Mouse (Mus musculus): ENCODE results near the gene Cd48. TPM values are rescaled to one million over a fixed set of nuclear protein-coding genes. Genes with fewer than 3 reads are reported as not detected.

The Cd48 gene
- total and polyA plus RNA-seq, 2 experiments from 2014 or later = 2.6 TPM; not detected in 1

DNA sequence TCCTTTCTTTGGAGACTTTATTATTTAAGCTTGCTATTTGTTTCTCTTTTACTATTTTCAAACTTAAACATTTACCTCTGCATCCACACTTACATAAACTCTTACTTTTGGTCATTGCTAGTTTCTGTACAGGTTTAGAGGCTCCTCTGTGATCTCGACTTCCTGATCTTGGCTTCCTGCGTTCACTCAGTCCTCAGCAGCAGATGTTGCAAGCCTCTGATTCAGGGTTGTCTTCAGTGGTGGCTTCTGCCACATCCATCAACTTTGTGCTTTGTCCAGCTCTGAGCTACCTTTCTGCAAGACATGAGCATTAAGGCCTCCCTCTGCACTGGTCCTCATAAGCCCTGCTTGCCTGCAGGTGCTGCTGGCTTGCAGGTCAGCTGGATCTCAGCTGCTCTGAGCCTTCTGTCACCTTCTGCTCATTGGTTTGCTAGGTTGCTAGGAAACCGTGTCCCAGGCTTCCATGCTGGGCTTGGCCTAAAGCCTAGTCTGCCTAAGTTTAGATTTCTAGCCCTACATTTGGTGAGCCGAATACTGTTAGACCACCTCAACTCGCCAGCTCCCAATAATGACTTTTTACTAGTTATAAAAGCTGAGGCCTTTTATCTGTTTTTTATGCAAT lies 8.8 kb upstream of the Cd48 start:
- Histone ChIP-seq H3K27ac (ENCODE audit: low read depth) (no peak overlapping the region), H3K36me3 (replicated peaks; ENCODE audit: control insufficient read depth, insufficient read depth, low read length) (no peaks in the 10 kb centered on the region), H3K9me3 (replicated peaks; ENCODE audit: control insufficient read depth, low read length) (no peaks in the 10 kb centered on the region), H3K4me2 (ENCODE audit: low read depth, low read length) (no peak overlapping the region), H3K27me3 (ENCODE audit: control insufficient read depth, insufficient read depth, low read length) (no peaks in the 10 kb centered on the region), H3K4me1 (ENCODE audit: control insufficient read depth, insufficient read depth) (no peaks in the 10 kb centered on the region), H3K4me3 (ENCODE audit: low read depth, low read length) (no peak overlapping the region), H3K9ac (replicated peaks; ENCODE audit: low read depth, low read length) (no peak overlapping the region)
- DNase-seq (ENCODE audit: low spot score) (no peak), ATAC-seq (ENCODE audit: insufficient read depth, low read depth) (no peak)
- WGBS = 51% methylated on average over 5 of the region's 5 CpGs
- TF ChIP-seq EP300 (IDR thresholded peaks at IDR 0.05; ENCODE audit: low read depth) (no peak), CTCF (IDR thresholded peaks at IDR 0.05; ENCODE audit: low read depth) (no peak)

DNA sequence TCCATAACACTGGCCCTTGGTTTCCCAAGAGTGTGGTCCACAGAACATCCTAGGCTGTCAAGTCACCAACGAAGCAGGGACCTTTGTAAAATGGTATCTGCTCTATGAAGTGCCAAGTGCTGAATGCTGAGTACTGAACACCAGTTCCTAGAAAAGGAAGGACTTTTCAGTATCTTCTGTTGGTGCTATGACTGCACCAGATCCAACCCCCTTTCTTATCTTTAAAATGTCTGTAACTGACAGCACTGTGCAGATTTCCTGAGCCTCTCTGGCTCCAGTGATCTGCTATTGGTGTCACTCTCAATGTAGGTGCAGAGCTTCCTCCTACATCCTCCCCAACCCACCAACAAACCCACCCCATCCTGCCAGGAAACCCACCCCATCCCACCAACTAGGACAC lies 7.3 kb upstream of the Cd48 start:
- Histone ChIP-seq H3K9me3 (replicated peaks; ENCODE audit: control insufficient read depth, low read length) (no peaks in the 10 kb centered on the region), H3K4me1 (ENCODE audit: control insufficient read depth, insufficient read depth) (no peaks in the 10 kb centered on the region), H3K36me3 (replicated peaks; ENCODE audit: control insufficient read depth, insufficient read depth, low read length) (no peaks in the 10 kb centered on the region), H3K4me2 (ENCODE audit: low read depth, low read length) (no peak overlapping the region), H3K27me3 (ENCODE audit: control insufficient read depth, insufficient read depth, low read length) (no peaks in the 10 kb centered on the region), H3K4me3 (ENCODE audit: low read depth, low read length) (no peak overlapping the region), H3K27ac (ENCODE audit: low read depth) (no peak overlapping the region), H3K9ac (replicated peaks; ENCODE audit: low read depth, low read length) (no peak overlapping the region)
- WGBS = 56% methylated on average over 1 of the region's 1 CpGs
- TF ChIP-seq EP300 (IDR thresholded peaks at IDR 0.05; ENCODE audit: low read depth) (no peak), CTCF (IDR thresholded peaks at IDR 0.05; ENCODE audit: low read depth) (no peak)
- no peak for ATAC-seq (ENCODE audit: insufficient read depth, low read depth)
- DNase-seq (ENCODE audit: low spot score) = no peak

DNA sequence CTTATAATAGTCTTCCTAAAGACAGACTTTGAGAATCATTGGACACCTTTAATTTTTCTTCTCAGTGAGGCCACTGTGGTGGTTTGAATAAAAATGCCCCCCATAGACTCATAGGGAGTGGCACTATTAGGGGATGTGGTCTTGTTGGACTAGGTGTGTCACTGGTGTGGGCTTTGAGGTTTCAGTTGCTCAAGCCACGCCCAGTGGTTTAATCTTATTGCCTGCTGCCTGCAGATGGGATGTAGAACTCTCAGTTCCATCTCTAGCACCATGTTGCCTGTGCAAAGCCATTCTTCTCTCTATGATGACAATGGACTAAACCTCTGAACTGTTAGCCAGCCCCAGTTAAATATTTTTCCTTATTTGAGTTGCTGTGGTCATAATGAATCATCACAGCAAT lies 4.1 kb upstream of the Cd48 start:
- Histone ChIP-seq H3K27ac (ENCODE audit: low read depth) (no peak overlapping the region), H3K4me2 (ENCODE audit: low read depth, low read length) (no peak overlapping the region), H3K4me3 (ENCODE audit: low read depth, low read length) (no peak overlapping the region), H3K9me3 (replicated peaks; ENCODE audit: control insufficient read depth, low read length) (no peaks in the 10 kb centered on the region), H3K27me3 (ENCODE audit: control insufficient read depth, insufficient read depth, low read length) (no peaks in the 10 kb centered on the region), H3K4me1 (ENCODE audit: control insufficient read depth, insufficient read depth) (no peaks in the 10 kb centered on the region), H3K9ac (replicated peaks; ENCODE audit: low read depth, low read length) (no peak overlapping the region), H3K36me3 (replicated peaks; ENCODE audit: control insufficient read depth, insufficient read depth, low read length) (no peaks in the 10 kb centered on the region)
- ATAC-seq (ENCODE audit: insufficient read depth, low read depth) (no peak), DNase-seq (ENCODE audit: low spot score) (no peak)
- WGBS = 26% methylated on average over 1 of the region's 1 CpGs
- TF ChIP-seq EP300 (IDR thresholded peaks at IDR 0.05; ENCODE audit: low read depth) (no peak), CTCF (IDR thresholded peaks at IDR 0.05; ENCODE audit: low read depth) (no peak)

DNA sequence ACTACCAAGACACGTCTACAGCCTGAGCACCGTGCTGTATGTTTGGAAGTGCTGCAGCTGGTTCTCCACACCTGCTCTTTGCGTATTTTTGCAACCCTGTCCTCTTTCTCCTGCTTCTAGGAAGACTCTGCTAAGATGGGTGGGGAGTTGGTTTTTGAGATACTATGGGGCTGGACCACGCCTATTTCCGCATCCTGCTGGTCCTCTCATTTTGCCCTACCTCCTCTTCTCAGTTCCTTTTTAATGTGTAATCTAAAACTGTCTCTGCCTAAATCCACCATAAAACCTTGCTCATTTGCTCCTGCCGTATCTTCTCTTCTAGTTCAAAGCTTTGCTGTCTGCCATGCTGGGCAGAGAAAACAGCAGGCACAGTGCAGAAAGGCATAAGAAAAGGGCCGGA lies 800 bp upstream of the Cd48 start:
- no peaks in the 10 kb centered on the region for H3K9me3 ChIP-seq (replicated peaks; ENCODE audit: control insufficient read depth, low read length)
- DNase-seq (ENCODE audit: low spot score) = no peak
- 72% methylated on average over 7 of the region's 7 CpGs for WGBS

DNA sequence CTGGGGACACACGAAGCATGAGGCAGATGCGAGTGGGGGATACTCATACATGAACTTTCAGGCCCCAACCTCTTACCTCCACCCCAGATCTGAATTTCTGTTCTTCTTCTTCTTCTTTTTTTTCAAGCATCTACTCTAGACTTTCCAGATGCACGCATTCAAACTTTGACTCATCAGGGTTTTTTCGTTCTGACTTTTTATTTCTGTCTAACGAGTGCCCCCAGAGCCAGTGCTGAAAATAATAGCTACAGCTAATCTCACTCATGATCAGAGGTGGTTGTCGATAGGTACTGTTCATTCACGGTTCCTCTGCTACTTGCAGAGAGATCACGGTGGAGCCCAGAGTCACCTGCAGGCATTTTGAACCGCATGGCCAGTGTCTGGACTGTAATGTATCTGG lies 3.1 kb downstream of the Cd48 start:
- no peaks in the 10 kb centered on the region for H3K27me3 ChIP-seq (ENCODE audit: control insufficient read depth, insufficient read depth, low read length)
- no peak overlapping the region for H3K27ac ChIP-seq (ENCODE audit: low read depth)
- WGBS = 85% methylated on average over 9 of the region's 9 CpGs

More for the DNA sequence above, 800 bp upstream of the Cd48 start:
- no peak overlapping the region for H3K27ac ChIP-seq (ENCODE audit: low read depth)
- H3K36me3 ChIP-seq (replicated peaks; ENCODE audit: control insufficient read depth, insufficient read depth, low read length) = no peaks in the 10 kb centered on the region
- H3K4me2 ChIP-seq (ENCODE audit: low read depth, low read length) = peak overlapping the region; percentile 24; the same call in 1 of the 2 replicates
- no peak overlapping the region for H3K4me3 ChIP-seq (ENCODE audit: low read depth, low read length)
- no peak for TF ChIP-seq CTCF (IDR thresholded peaks at IDR 0.05; ENCODE audit: low read depth)
- no peak for TF ChIP-seq EP300 (IDR thresholded peaks at IDR 0.05; ENCODE audit: low read depth)
- ATAC-seq (ENCODE audit: insufficient read depth, low read depth) = no peak
- H3K9ac ChIP-seq (replicated peaks; ENCODE audit: low read depth, low read length) = no peak overlapping the region
- H3K4me1 ChIP-seq (ENCODE audit: control insufficient read depth, insufficient read depth) = no peaks in the 10 kb centered on the region
- no peaks in the 10 kb centered on the region for H3K27me3 ChIP-seq (ENCODE audit: control insufficient read depth, insufficient read depth, low read length)

DNA sequence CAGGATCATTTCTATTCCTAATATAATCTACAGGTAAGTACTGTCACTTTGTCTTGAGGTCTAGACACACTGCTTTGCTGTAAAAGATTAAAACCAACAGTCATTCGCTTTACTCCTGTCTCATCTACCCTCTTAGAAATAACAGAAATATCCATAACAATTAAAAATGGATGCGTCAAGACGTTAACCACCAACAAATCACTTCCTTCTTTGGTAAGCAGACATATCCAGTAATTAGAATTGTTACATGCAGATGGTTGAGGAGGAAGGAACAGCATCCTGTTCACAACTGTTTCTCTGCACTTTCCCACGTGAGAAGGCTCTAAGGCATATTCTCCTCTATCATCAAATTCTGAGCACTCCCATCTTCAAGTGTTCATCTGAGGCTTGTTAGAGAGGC lies 5.5 kb downstream of the Cd48 start:
- no peak for ATAC-seq (ENCODE audit: insufficient read depth, low read depth)
- Histone ChIP-seq H3K27me3 (ENCODE audit: control insufficient read depth, insufficient read depth, low read length) (no peaks in the 10 kb centered on the region), H3K9ac (replicated peaks; ENCODE audit: low read depth, low read length) (no peak overlapping the region)

More for the DNA sequence above, 3.1 kb downstream of the Cd48 start:
- Histone ChIP-seq H3K4me3 (ENCODE audit: low read depth, low read length) (no peak overlapping the region), H3K4me1 (ENCODE audit: control insufficient read depth, insufficient read depth) (no peaks in the 10 kb centered on the region), H3K9ac (replicated peaks; ENCODE audit: low read depth, low read length) (no peak overlapping the region), H3K36me3 (replicated peaks; ENCODE audit: control insufficient read depth, insufficient read depth, low read length) (no peaks in the 10 kb centered on the region), H3K4me2 (ENCODE audit: low read depth, low read length) (no peak overlapping the region), H3K9me3 (replicated peaks; ENCODE audit: control insufficient read depth, low read length) (no peaks in the 10 kb centered on the region)
- TF ChIP-seq EP300 (IDR thresholded peaks at IDR 0.05; ENCODE audit: low read depth) (no peak), CTCF (IDR thresholded peaks at IDR 0.05; ENCODE audit: low read depth) (no peak)
- ATAC-seq (ENCODE audit: insufficient read depth, low read depth) (no peak), DNase-seq (ENCODE audit: low spot score) (no peak)

More for the DNA sequence above, 5.5 kb downstream of the Cd48 start:
- Histone ChIP-seq H3K36me3 (replicated peaks; ENCODE audit: control insufficient read depth, insufficient read depth, low read length) (no peaks in the 10 kb centered on the region), H3K9me3 (replicated peaks; ENCODE audit: control insufficient read depth, low read length) (no peaks in the 10 kb centered on the region), H3K4me1 (ENCODE audit: control insufficient read depth, insufficient read depth) (no peaks in the 10 kb centered on the region), H3K27ac (ENCODE audit: low read depth) (no peak overlapping the region), H3K4me2 (ENCODE audit: low read depth, low read length) (no peak overlapping the region), H3K4me3 (ENCODE audit: low read depth, low read length) (no peak overlapping the region)
- 73% methylated on average over 4 of the region's 4 CpGs for WGBS
- no peak for TF ChIP-seq EP300 (IDR thresholded peaks at IDR 0.05; ENCODE audit: low read depth)
- TF ChIP-seq CTCF (IDR thresholded peaks at IDR 0.05; ENCODE audit: low read depth) = no peak
- no peak for DNase-seq (ENCODE audit: low spot score)
